Mouse (Mus musculus) limb, embryonic 14.5 days (tissue): ENCODE data around the gene Ppia. TPM values are rescaled to one million over a fixed set of nuclear protein-coding genes. Genes with fewer than 3 reads are reported as not detected.

Experiments used
- ATAC-seq: fragments of 200-750 bp; cut with Nextera tagmentation; 2 replicates; pipeline ENCODE4 v1.8.0; 2017; ENCODE audit warnings: low read depth, moderate number of reproducible peaks, moderate TSS enrichment; ENCODE audit not compliant: low FRiP score
- DNase-seq: peaks from one replicate; pipeline ENCODE4 v3.0.0-alpha.2; 2015; ENCODE audit warnings: low spot score
- H3K27ac ChIP-seq: fragments of 300-500 bp; sonication (generic); replicated peaks from 2 replicates; pipeline ENCODE4 v1.5.1; 2014; ENCODE audit warnings: low read depth, mild to moderate bottlenecking, low read length, moderate library complexity, mixed read lengths
- H3K27me3 ChIP-seq: fragments of 300-500 bp; sonication (generic); 2 replicates; pipeline ENCODE4 v1.6.1; 2014; ENCODE audit warnings: low read length, mixed read lengths; ENCODE audit not compliant: control insufficient read depth, insufficient read depth
- H3K36me3 ChIP-seq: fragments of 300-500 bp; sonication (generic); 2 replicates; pipeline ENCODE4 v1.6.1; 2014; ENCODE audit warnings: mild to moderate bottlenecking, low read length, moderate library complexity, mixed read lengths; ENCODE audit not compliant: control insufficient read depth, insufficient read depth
- H3K4me1 ChIP-seq: fragments of 300-500 bp; sonication (generic); 2 replicates; pipeline ENCODE4 v1.6.1; 2014; ENCODE audit warnings: antibody characterized with exemption, low read length, mixed read lengths; ENCODE audit not compliant: control insufficient read depth, insufficient read depth
- H3K4me2 ChIP-seq: fragments of 300-500 bp; sonication (generic); replicated peaks from 2 replicates; pipeline ENCODE4 v1.6.1; 2014; ENCODE audit warnings: low read depth, mild to moderate bottlenecking, low read length, moderate library complexity; ENCODE audit not compliant: severe bottlenecking
- H3K4me3 ChIP-seq: fragments of 300-500 bp; sonication (generic); replicated peaks from 2 replicates; pipeline ENCODE4 v1.5.1; 2014; ENCODE audit warnings: low read length
- H3K9ac ChIP-seq: fragments of 300-500 bp; sonication (generic); 2 replicates; pipeline ENCODE4 v1.6.1; 2014; ENCODE audit warnings: mild to moderate bottlenecking, low read depth, low read length, moderate library complexity; ENCODE audit not compliant: severe bottlenecking
- H3K9me3 ChIP-seq: fragments of 300-500 bp; sonication (generic); 2 replicates; pipeline ENCODE4 v1.6.1; 2016; ENCODE audit warnings: low read length; ENCODE audit not compliant: control insufficient read depth
- POLR2A ChIP-seq: fragments of 200-500 bp; IDR thresholded peaks from 2 replicates; pipeline ENCODE4 v1.8.0; 2012; ENCODE audit warnings: inconsistent platforms, mild to moderate bottlenecking, moderate library complexity, borderline replicate concordance; ENCODE audit not compliant: insufficient read depth, insufficient read length; ENCODE audit errors: extremely low read depth
- WGBS: fragments of 180-500 bp; shearing (Covaris S2); extraction: QIAGEN DNeasy Blood & Tissue Kit; methylation state at CpG from one replicate; pipeline ENCODE4 v1.1.7; 2014; 5-methylcytosine and 5-hydroxymethylcytosine counted together
- polyA plus RNA-seq, 2 experiments: library from polyadenylated mRNA; depleted of rRNA in 1 of 2; stranded (reverse) in 1 of 2; unstranded in 1 of 2; fragments of >200 nt; fragmentation: Nextera tagmentation in 1 of 2; extraction: Ambion mirVana in 1 of 2; gene quantifications; 2 replicates each; pipeline versions ENCODE4 v1.2.1 to v1.2.3; 2012 to 2014

Gene Ppia
- polyA plus RNA-seq, 2 experiments, result 3,384 to 4,744 TPM

DNA sequence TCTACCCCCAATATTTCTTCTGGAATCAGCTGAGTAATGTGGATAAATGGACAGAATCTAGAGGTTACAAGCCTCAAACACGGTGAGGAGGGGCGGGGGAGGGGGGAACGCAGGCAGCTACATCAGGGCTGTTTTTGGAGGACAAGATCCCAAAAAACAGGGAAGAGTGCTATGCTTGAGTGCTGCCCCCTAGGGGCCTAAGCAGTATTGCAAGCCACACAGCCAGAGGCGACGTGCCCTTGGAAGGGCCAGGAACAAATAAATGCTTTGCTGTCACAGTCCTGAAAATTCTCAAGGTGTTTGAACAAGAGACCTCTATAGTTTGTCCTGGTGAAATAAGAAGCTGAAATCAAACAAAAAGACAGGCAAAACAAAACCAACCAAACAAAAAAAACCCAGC lies 3.6 kb upstream of the Ppia start:
- peak; percentile 77 for DNase-seq
- ATAC-seq, result no peak
- no peaks in the 10 kb centered on the region for H3K36me3 ChIP-seq
- WGBS, result 9% methylated on average over 5 of the region's 5 CpGs
- peaks cover 14% of the 10 kb centered on the region for H3K4me1 ChIP-seq
- no peaks in the 10 kb centered on the region for H3K27me3 ChIP-seq
- H3K9me3 ChIP-seq, result no peaks in the 10 kb centered on the region
- H3K9ac ChIP-seq, result no peak overlapping the region
- H3K27ac ChIP-seq, result no peak overlapping the region
- H3K4me3 ChIP-seq, result no peak overlapping the region
- TF ChIP-seq POLR2A, result no peak
- H3K4me2 ChIP-seq, result no peak overlapping the region

DNA sequence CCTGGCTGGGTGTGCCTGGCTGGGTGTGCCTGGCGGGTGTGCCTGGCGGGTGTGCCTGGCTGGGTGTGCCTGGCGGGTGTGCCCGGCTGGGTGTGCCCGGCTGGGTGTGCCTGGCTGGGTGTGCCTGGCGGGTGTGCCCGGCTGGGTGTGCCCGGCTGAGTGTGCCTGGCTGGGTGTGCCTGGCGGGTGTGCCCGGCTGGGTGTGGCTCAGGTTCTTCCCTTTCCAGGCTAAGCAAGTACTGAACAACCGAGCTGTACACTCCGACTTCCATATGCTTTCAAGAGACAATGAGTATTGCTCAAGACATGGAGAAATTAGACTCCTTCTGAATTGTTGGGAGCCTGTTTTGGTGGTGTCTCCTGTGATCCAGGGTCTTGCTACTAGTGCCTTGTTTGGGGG lies 2.0 kb upstream of the Ppia start:
- Histone ChIP-seq H3K36me3 (peaks cover 2% of the 10 kb centered on the region), H3K9ac (no peak overlapping the region), H3K4me2 (no peak overlapping the region), H3K27me3 (no peaks in the 10 kb centered on the region), H3K4me1 (peaks cover 15% of the 10 kb centered on the region), H3K27ac (no peak overlapping the region), H3K9me3 (no peaks in the 10 kb centered on the region), H3K4me3 (no peak overlapping the region)
- no peak for ATAC-seq
- WGBS, result 92% methylated on average over 9 of the region's 12 CpGs
- TF ChIP-seq POLR2A, result no peak
- DNase-seq, result no peak

GRCm38 (mm10) chr11:6415551-6416404 lies 535 bp downstream of the Ppia start:
- H3K27ac ChIP-seq, result peak overlapping the region; percentile 96
- H3K4me1 ChIP-seq, result peaks cover 18% of the 10 kb centered on the region
- H3K9ac ChIP-seq, result peak overlapping the region; percentile 94
- H3K36me3 ChIP-seq, result peaks cover 26% of the 10 kb centered on the region
- ATAC-seq (peak; percentile 94), DNase-seq (peak; percentile 93)
- TF ChIP-seq POLR2A, result peak; percentile 97
- peak overlapping the region; percentile 67 for H3K4me2 ChIP-seq
- WGBS, result 3% methylated on average over 55 of the region's 102 CpGs
- peak overlapping the region; percentile 96 for H3K4me3 ChIP-seq
- H3K27me3 ChIP-seq, result no peaks in the 10 kb centered on the region
- H3K9me3 ChIP-seq, result no peaks in the 10 kb centered on the region

DNA sequence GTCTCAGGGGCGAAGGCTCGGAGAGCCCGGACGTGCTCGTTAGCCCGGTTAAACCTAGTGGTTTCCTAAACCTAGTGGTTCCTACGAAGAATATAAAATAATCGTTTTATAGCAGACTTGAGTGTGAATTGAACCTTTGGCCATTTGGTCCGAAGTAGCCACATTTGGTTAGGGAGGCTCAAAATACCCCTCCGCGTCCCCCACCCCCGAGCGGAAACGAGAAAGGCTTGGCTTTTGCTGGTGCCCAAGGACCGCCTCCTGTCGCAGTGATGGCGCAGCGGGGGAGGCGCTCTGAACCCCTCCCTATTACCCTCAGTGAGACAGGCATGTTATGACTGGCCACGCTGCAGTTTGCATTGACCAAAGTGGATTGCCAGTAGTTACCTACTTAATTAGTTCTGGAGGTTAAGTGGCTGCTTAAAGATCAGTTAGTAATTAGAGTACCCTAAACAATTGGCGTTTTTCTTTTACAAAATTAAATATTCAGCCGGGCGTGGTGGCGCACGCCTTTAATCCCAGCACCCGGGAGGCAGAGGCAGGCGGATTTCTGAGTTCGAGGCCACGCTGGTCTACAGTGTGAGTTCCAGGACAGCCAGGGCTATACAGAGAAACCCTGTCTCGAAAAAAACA lies 1.3 kb downstream of the Ppia start:
- peak; percentile 83 for DNase-seq
- TF ChIP-seq POLR2A, result no peak
- Histone ChIP-seq H3K4me1 (peaks cover 18% of the 10 kb centered on the region), H3K9me3 (no peaks in the 10 kb centered on the region), H3K9ac (peak overlapping the region; percentile 94), H3K4me2 (peak overlapping the region; percentile 67), H3K4me3 (peak overlapping the region; percentile 96), H3K27ac (peak overlapping the region; percentile 96), H3K36me3 (peaks cover 32% of the 10 kb centered on the region), H3K27me3 (no peaks in the 10 kb centered on the region)
- 2% methylated on average over 30 of the region's 30 CpGs for WGBS
- peak; percentile 35; the same call in 1 of the 2 replicates for ATAC-seq

DNA sequence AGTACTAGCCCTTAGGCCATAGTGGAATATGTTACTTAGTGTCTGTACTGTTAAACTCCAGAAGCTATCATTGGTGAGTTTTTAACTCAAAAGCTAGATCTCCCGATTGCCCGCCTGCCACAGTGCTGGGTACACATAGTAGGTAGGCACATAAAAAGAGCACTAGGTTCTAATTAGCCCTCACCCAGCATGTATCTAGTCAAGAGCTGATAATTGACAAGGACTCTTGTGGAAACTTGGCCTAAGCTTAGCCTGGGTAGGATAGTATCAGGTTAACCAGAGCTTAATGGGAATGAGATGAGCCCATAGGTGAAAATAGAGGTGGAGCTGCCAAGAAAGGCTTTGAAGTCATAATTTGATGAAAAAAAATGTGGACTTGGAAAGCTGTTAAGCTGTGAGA lies 1.8 kb downstream of the Ppia start:
- H3K4me3 ChIP-seq, result peak overlapping the region; percentile 96
- H3K36me3 ChIP-seq, result peaks cover 34% of the 10 kb centered on the region
- H3K4me1 ChIP-seq, result peaks cover 18% of the 10 kb centered on the region
- peak overlapping the region; percentile 94 for H3K9ac ChIP-seq
- no peak for TF ChIP-seq POLR2A
- no peak for ATAC-seq
- no peak for DNase-seq
- no peaks in the 10 kb centered on the region for H3K9me3 ChIP-seq
- H3K27me3 ChIP-seq, result no peaks in the 10 kb centered on the region
- peak overlapping the region; percentile 67 for H3K4me2 ChIP-seq
- H3K27ac ChIP-seq, result peak overlapping the region; percentile 96; the same call in 1 of the 2 replicates
- WGBS, result 30% methylated on average over 2 of the region's 2 CpGs
